Mouse (Mus musculus): ENCODE data around the gene Gm11985. TPM values are rescaled to one million over a fixed set of nuclear protein-coding genes. Genes with fewer than 3 reads are reported as not detected.

Gm11985 gene
- total RNA-seq, 2 experiments from 2014 or later, result not detected

Other genes with a start within 250 kb of the Gm11985 start
- gene Adcy1, start 125.1 kb downstream of the Gm11985 start, total RNA-seq (2021), result 1 to 10 TPM in 1 of 2 experiments, under 1 TPM in 1; 0.79 to 1.7 TPM
- gene Igfbp1, start 9.2 kb upstream of the Gm11985 start, total RNA-seq (2021), result not detected
- 10 to 100 TPM; 23.2 to 24.7 TPM for gene Igfbp3, start 25.4 kb upstream of the Gm11985 start, total RNA-seq (2021)

All from heart, postnatal 10 days (tissue).